Mouse (Mus musculus) neutrophil, adult 5-6 weeks (primary cell): ENCODE measurements at regions not wholly inside any gene's neighbourhood (a gene's known extent, or its start where the extent isn't known, plus 50 kb on each side); places are given as distances from the start of the nearest gene placed in this dataset.

Source experiments
- ATAC-seq: fragments of 151-379, 151-347 bp; 2 replicates; pipeline ENCODE4 v1.8.0; 2017; ENCODE audit warnings: mild to moderate bottlenecking, moderate TSS enrichment; ENCODE audit not compliant: insufficient number of reproducible peaks, poor library complexity, low FRiP score, severe bottlenecking; ENCODE audit errors: extremely low read depth

DNA sequence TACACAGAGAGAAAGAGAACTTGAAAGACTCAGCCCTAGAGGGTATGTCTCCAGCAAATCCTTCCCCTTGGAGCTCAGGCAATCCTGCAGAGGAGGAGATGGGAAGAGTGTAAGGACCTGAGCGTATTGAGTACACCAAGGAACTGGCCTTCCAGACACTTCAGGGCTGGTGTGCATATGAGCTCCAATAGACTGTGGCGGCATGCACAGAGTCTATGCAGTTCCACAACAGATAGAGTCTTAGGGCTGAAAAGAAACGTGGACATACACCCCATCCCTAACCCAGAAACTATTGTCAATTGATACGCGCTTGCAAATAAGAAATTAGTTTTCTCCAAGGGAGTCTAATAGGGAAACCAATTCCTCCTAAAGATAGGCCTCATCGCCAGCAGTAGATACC, 130.6 kb upstream of the Lpp start:
- no peak for ATAC-seq

DNA sequence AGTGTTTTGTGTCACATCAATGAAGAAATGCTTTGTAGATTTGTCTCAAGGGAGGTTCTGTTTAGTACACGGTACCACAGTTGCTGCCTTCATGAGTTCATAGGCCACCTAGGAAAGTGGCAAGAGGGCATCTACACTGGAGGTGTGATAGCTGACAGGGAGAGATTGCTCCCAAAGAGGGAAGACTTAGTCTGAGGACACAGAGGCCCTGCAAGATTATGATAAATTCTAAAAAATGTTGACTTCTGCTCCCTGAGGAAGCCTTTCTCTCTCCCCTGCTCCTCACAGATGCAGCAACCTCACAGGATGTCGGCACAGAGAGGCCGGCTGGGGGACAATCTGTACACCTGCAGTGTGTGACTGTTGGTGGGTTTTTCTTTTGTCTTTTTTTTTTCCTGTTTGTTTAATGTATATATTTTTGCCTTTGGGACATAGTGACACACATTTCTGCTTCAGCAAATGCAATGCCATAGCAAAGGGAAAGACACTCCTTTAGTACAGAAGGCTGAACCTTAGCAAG, 133.5 kb upstream of the Lpp start:
- ATAC-seq, result no peak

GRCm38 (mm10) chr16:24258991-24259390, 134.3 kb upstream of the Lpp start:
- ATAC-seq, result no peak

DNA sequence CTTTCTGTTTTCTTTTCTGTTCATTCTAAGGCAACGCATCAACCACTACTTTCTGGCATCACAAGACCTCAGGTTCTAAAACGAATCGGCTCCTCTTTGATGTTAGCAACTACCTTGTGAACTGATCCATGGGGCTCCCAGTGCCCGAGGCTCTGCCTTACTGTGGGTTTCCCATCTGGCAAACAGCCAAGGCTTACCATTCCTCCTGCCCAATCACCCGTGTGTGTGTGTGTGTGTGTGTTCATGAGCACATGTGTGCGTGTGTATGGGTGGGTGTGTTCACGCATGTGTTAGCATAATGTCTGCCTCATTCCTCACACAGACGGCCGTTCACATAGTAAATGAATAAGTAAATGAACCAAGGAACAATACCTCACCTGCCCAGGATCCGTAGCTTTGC, 138.3 kb upstream of the Lpp start:
- no peak for ATAC-seq

DNA sequence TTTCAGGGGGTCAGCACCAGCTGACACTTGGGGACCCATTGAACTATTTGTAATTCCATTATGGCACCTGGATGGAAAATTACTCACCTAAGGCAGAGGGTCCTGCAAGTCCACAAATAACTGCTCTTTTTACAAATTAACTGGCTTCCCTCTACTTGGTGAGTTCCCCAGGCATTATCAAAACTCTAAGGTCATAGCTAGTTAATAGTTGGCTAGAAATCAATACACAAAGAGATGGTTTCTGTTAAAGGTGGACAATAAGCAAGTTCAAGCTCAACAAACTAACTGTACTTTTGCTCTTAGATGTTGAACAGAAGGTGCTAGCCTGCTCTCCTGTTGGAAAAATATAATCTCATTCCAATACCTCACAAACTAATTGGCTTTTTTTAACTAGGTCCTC, 138.7 kb upstream of the Lpp start:
- ATAC-seq, result no peak

DNA sequence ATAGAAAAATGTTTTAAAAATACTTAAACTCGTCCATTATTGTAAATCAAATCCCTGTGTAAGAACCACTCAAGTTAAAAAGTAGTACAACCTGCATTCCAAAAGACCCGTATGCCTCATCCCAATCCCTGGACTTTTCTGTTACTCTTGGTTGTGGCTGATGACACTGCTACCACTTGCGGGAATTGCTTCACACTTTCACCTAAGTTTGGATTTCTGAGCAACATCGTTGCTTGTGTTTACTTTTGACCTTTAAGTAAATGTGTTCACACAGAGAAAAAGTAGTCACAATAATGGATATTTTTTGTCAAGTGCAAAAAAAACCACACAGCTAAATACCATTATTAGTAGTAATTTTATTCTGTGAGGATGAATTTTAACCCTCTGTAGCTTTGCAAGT, 139.2 kb upstream of the Lpp start:
- ATAC-seq, result no peak

GRCm38 (mm10) chr16:24247291-24247690, 146.0 kb upstream of the Lpp start:
- ATAC-seq, result no peak

GRCm38 (mm10) chr16:24238075-24238555, 155.2 kb upstream of the Lpp start:
- peak; percentile 52 for ATAC-seq

DNA sequence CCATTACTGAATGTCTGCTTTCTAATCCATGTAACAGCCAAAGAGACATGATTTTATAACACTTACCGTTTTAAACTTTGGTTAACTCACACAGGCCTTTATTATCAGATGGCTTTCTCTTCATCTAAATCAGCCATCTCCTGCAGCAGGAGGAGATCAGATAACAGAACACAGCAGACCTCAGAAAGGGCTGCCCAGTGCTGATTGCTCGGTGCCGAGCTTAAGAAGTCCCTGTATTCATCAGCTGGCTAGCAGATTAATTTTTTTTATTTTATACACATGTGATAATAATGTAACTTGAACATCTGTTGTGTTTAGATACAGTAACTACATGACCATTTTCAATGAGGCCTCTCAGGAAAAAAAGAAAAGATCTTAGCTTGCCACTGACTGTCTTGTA, 155.9 kb upstream of the Lpp start:
- no peak for ATAC-seq

DNA sequence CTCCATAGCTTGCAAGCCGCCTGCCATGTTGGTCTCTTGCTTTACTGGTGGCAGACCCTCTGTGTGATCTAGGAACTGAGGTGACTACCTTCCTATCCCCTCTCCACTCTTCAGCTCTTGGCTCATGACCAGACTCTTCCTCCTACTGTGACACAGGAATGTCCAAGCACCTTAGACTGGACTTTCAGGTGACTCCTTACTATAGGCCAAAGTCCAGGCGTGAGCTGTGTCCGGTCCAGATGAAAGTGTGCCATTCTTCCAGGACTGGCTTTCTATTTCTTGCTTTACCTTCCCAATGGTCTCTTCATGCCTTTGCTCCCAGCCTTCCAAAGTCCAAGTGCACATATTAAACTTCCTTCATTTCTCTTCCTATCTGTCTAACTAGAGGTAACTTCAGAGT, 156.3 kb upstream of the Lpp start:
- no peak for ATAC-seq

DNA sequence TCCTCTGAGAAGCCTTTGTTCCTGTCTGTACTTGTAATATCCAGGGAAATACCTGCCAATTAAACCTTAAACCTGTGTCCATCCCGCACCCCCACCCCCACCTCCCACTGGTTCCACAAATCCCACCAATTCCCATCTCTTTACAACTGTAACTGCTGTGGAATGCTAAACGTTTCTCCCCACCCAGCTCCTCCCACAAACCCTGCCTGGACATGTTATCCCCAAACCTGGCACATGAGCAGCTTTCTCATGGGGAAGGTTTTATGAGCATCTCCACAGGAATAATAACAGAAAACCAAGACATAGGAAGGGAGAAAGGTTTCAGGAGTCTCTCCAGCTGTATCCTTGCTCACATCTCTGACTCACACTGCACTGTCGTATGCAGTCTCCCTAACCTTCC, 156.8 kb upstream of the Lpp start:
- no peak for ATAC-seq

GRCm38 (mm10) chr16:24234795-24235194, 158.5 kb upstream of the Lpp start:
- no peak for ATAC-seq

- ATAC-seq, result no peak
Observed at GRCm38 (mm10) chr16:24232001-24232530, 161.2 kb upstream of the Lpp start.

GRCm38 (mm10) chr16:24231506-24231905, 161.8 kb upstream of the Lpp start:
- ATAC-seq, result no peak

- ATAC-seq, result no peak
Observed at GRCm38 (mm10) chr16:24229002-24229607, 164.2 kb upstream of the Lpp start.

DNA sequence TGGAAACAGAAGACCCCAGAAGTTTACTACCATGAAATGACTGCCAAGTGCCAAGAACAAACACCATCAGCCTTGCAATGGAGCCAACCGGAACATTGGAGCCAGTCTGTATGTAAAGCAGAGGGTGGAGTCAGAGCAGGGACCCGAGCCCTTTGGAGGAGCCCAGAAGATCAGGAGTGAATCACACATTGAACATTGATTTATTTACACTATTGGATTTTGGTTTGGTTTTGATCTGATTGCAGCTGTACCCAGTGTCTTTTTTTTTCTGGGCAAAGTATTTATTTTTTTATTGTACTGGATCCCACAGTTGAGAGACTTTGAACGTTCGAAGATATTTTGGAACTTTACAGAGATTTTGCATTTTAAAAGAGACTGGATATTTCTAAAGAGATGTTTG, 167.4 kb upstream of the Lpp start:
- no peak for ATAC-seq

DNA sequence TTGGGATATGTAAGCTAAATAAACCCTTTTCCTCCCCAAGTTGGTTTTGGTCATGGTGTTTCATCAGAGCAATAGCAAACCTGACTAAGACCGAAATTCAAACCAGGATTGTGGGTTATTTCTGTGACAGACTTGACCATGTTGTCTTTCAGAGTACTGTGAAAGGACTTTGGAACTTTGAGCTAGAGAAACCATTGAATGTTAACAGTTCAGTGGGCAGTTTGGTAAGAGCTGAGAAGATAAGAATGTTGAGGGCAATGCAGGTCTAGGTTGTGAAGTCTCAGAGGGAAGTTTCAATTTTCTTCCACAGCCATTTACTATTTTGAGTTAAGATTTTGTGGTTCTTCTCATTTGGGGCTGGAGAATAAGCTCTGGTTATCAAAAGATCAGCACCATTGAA, 168.2 kb upstream of the Lpp start:
- ATAC-seq, result no peak

DNA sequence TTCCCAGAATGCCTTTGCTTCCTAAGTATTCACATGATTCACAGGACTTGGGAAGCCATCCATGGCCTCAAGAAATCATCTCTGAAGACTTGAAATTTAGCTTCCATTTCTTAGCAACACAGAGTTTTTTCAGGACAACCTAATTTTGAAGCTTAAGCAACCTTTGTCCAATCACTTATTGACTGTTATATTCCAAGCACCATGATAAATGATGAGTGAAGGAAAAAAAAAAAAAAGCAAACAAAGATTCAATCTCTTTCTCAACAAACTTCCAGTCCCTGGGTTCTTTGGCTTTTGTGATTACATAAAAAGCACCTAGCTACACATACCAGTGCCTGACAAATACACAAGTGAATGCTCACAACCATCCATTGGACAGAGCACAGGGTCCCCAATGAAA, 169.4 kb upstream of the Lpp start:
- ATAC-seq, result no peak

- ATAC-seq, result no peak
Observed at GRCm38 (mm10) chr16:24223527-24223880, 169.8 kb upstream of the Lpp start.

- 0 out of 2 replicates have a peak, but pooled peaks have one; percentile 44 for ATAC-seq
Observed at GRCm38 (mm10) chr16:24222759-24223526, 170.4 kb upstream of the Lpp start.
